Mouse (Mus musculus): ENCODE results near the gene Fcgr1. TPM values are rescaled to one million over a fixed set of nuclear protein-coding genes. Genes with fewer than 3 reads are reported as not detected.

Gene Fcgr1
- polyA plus RNA-seq, 1 experiment from 2014 or later = 4.7 TPM

GRCm38 (mm10) chr3:96337269-96337668 is 43.5 kb upstream of the Fcgr1 start:
- H3K4me1 ChIP-seq (ENCODE audit: insufficient read depth, low read depth, low read length) = 0 out of 2 replicates have a peak, but pooled peaks cover 3% of the 10 kb centered on the region
- 84% methylated on average over 6 of the region's 6 CpGs for WGBS
- DNase-seq (ENCODE audit: low spot score) (no peak), ATAC-seq (no peak)
- no peaks in the 10 kb centered on the region for H3K36me3 ChIP-seq (ENCODE audit: insufficient read depth, low read length)
- H3K4me3 ChIP-seq (ENCODE audit: low read depth, low read length) = no peak overlapping the region
- H3K27ac ChIP-seq (ENCODE audit: low read length) = no peak overlapping the region
- H3K9ac ChIP-seq (replicated peaks; ENCODE audit: low read depth) = no peak overlapping the region
- H3K9me3 ChIP-seq (ENCODE audit: low read length) = no peaks in the 10 kb centered on the region
- TF ChIP-seq CTCF (IDR thresholded peaks at IDR 0.05) = no peak
- no peak for TF ChIP-seq EP300 (IDR thresholded peaks at IDR 0.05)
- H3K27me3 ChIP-seq (replicated peaks; ENCODE audit: insufficient read depth, low read length) = peaks cover 73% of the 10 kb centered on the region
- H3K4me2 ChIP-seq (replicated peaks; ENCODE audit: low read depth, low read length) = no peak overlapping the region

- H3K27me3 ChIP-seq (replicated peaks; ENCODE audit: insufficient read depth, low read length) = peaks cover 78% of the 10 kb centered on the region
- no peak for TF ChIP-seq EP300 (IDR thresholded peaks at IDR 0.05)
- TF ChIP-seq CTCF (IDR thresholded peaks at IDR 0.05) = no peak
- no peak overlapping the region for H3K9ac ChIP-seq (replicated peaks; ENCODE audit: low read depth)
- ATAC-seq (no peak), DNase-seq (ENCODE audit: low spot score) (peak; percentile 2)
- H3K4me2 ChIP-seq (replicated peaks; ENCODE audit: low read depth, low read length) = no peak overlapping the region
- no peaks in the 10 kb centered on the region for H3K36me3 ChIP-seq (ENCODE audit: insufficient read depth, low read length)
- no peak overlapping the region for H3K27ac ChIP-seq (ENCODE audit: low read length)
- no peak overlapping the region for H3K4me3 ChIP-seq (ENCODE audit: low read depth, low read length)
- 79% methylated on average over 1 of the region's 1 CpGs for WGBS
- H3K4me1 ChIP-seq (ENCODE audit: insufficient read depth, low read depth, low read length) = 0 out of 2 replicates have a peak, but pooled peaks cover 3% of the 10 kb centered on the region
- H3K9me3 ChIP-seq (ENCODE audit: low read length) = no peaks in the 10 kb centered on the region
Observed at GRCm38 (mm10) chr3:96336636-96337035, 42.9 kb upstream of the Fcgr1 start.

- H3K4me2 ChIP-seq (replicated peaks; ENCODE audit: low read depth, low read length) = no peak overlapping the region
- ATAC-seq (no peak), DNase-seq (ENCODE audit: low spot score) (peak; percentile 2)
- no peak overlapping the region for H3K27ac ChIP-seq (ENCODE audit: low read length)
- no peaks in the 10 kb centered on the region for H3K36me3 ChIP-seq (ENCODE audit: insufficient read depth, low read length)
- TF ChIP-seq EP300 (IDR thresholded peaks at IDR 0.05) (no peak), CTCF (IDR thresholded peaks at IDR 0.05) (no peak)
- no peak overlapping the region for H3K9ac ChIP-seq (replicated peaks; ENCODE audit: low read depth)
- WGBS = 21% methylated on average over 7 of the region's 7 CpGs
- H3K4me3 ChIP-seq (ENCODE audit: low read depth, low read length) = no peak overlapping the region
- peaks cover 79% of the 10 kb centered on the region for H3K27me3 ChIP-seq (replicated peaks; ENCODE audit: insufficient read depth, low read length)
- 0 out of 2 replicates have a peak, but pooled peaks cover 3% of the 10 kb centered on the region for H3K4me1 ChIP-seq (ENCODE audit: insufficient read depth, low read depth, low read length)
- H3K9me3 ChIP-seq (ENCODE audit: low read length) = no peaks in the 10 kb centered on the region
Observed at GRCm38 (mm10) chr3:96335591-96335990, 41.8 kb upstream of the Fcgr1 start.

- H3K36me3 ChIP-seq (ENCODE audit: insufficient read depth, low read length) = no peaks in the 10 kb centered on the region
- H3K4me1 ChIP-seq (ENCODE audit: insufficient read depth, low read depth, low read length) = 0 out of 2 replicates have a peak, but pooled peaks cover 3% of the 10 kb centered on the region
- 47% methylated on average over 6 of the region's 6 CpGs for WGBS
- DNase-seq (ENCODE audit: low spot score) (peak; percentile 14), ATAC-seq (no peak)
- H3K27ac ChIP-seq (ENCODE audit: low read length) = no peak overlapping the region
- H3K9me3 ChIP-seq (ENCODE audit: low read length) = no peaks in the 10 kb centered on the region
- peaks cover 83% of the 10 kb centered on the region for H3K27me3 ChIP-seq (replicated peaks; ENCODE audit: insufficient read depth, low read length)
- no peak for TF ChIP-seq EP300 (IDR thresholded peaks at IDR 0.05)
- no peak for TF ChIP-seq CTCF (IDR thresholded peaks at IDR 0.05)
- no peak overlapping the region for H3K9ac ChIP-seq (replicated peaks; ENCODE audit: low read depth)
- no peak overlapping the region for H3K4me2 ChIP-seq (replicated peaks; ENCODE audit: low read depth, low read length)
- H3K4me3 ChIP-seq (ENCODE audit: low read depth, low read length) = no peak overlapping the region
Observed at GRCm38 (mm10) chr3:96335163-96335550, 41.4 kb upstream of the Fcgr1 start.

GRCm38 (mm10) chr3:96334175-96335162 is 40.7 kb upstream of the Fcgr1 start:
- peak overlapping the region; percentile 29 for H3K4me3 ChIP-seq (ENCODE audit: low read depth, low read length)
- peak overlapping the region; percentile 48 for H3K4me2 ChIP-seq (replicated peaks; ENCODE audit: low read depth, low read length)
- H3K27me3 ChIP-seq (replicated peaks; ENCODE audit: insufficient read depth, low read length) = peaks cover 87% of the 10 kb centered on the region
- TF ChIP-seq EP300 (IDR thresholded peaks at IDR 0.05) (no peak), CTCF (IDR thresholded peaks at IDR 0.05) (no peak)
- no peak overlapping the region; the same call in 1 of the 2 replicates for H3K9ac ChIP-seq (replicated peaks; ENCODE audit: low read depth)
- ATAC-seq = no peak
- H3K27ac ChIP-seq (ENCODE audit: low read length) = no peak overlapping the region
- H3K9me3 ChIP-seq (ENCODE audit: low read length) = no peaks in the 10 kb centered on the region
- WGBS = 4% methylated on average over 36 of the region's 36 CpGs
- 0 out of 2 replicates have a peak, but pooled peaks cover 3% of the 10 kb centered on the region for H3K4me1 ChIP-seq (ENCODE audit: insufficient read depth, low read depth, low read length)
- no peaks in the 10 kb centered on the region for H3K36me3 ChIP-seq (ENCODE audit: insufficient read depth, low read length)
- DNase-seq (ENCODE audit: low spot score) = no peak

- TF ChIP-seq EP300 (IDR thresholded peaks at IDR 0.05) = no peak
- no peak for TF ChIP-seq CTCF (IDR thresholded peaks at IDR 0.05)
- H3K27me3 ChIP-seq (replicated peaks; ENCODE audit: insufficient read depth, low read length) = peaks cover 88% of the 10 kb centered on the region
- 3% methylated on average over 25 of the region's 25 CpGs for WGBS
- peak overlapping the region; percentile 48 for H3K4me2 ChIP-seq (replicated peaks; ENCODE audit: low read depth, low read length)
- no peak overlapping the region for H3K27ac ChIP-seq (ENCODE audit: low read length)
- H3K9me3 ChIP-seq (ENCODE audit: low read length) = no peaks in the 10 kb centered on the region
- DNase-seq (ENCODE audit: low spot score) (no peak), ATAC-seq (no peak)
- no peak overlapping the region; the same call in 1 of the 2 replicates for H3K9ac ChIP-seq (replicated peaks; ENCODE audit: low read depth)
- no peaks in the 10 kb centered on the region for H3K36me3 ChIP-seq (ENCODE audit: insufficient read depth, low read length)
- H3K4me3 ChIP-seq (ENCODE audit: low read depth, low read length) = peak overlapping the region; percentile 29
- 0 out of 2 replicates have a peak, but pooled peaks cover 3% of the 10 kb centered on the region for H3K4me1 ChIP-seq (ENCODE audit: insufficient read depth, low read depth, low read length)
Observed at GRCm38 (mm10) chr3:96333396-96334174, 39.8 kb upstream of the Fcgr1 start.

All from lung, postnatal 0 days (tissue).